Mouse (Mus musculus): Measurements from ENCODE around the gene Rnf7. TPM values are rescaled to one million over a fixed set of nuclear protein-coding genes. Genes with fewer than 3 reads are reported as not detected.
"Not testable (repeated sequence)": the region's sequence is repeated elsewhere in the genome, so short reads cannot be mapped to it uniquely, and the experiment has no call there.

Rnf7 gene
- polyA plus RNA-seq, 1 experiment from 2014 or later: 241 TPM

- Histone ChIP-seq H3K27me3 (ENCODE audit: control insufficient read depth, insufficient read depth, low read length) (no peaks in the 10 kb centered on the region), H3K4me1 (ENCODE audit: control insufficient read depth, insufficient read depth, low read length) (no peaks in the 10 kb centered on the region), H3K9ac (replicated peaks; ENCODE audit: low read depth, low read length) (no peak overlapping the region), H3K4me2 (ENCODE audit: low read depth, low read length) (no peak overlapping the region), H3K9me3 (ENCODE audit: control insufficient read depth, low read length) (no peaks in the 10 kb centered on the region), H3K27ac (ENCODE audit: low read depth, low read length) (no peak overlapping the region), H3K4me3 (ENCODE audit: low read depth, low read length) (no peak overlapping the region), H3K36me3 (ENCODE audit: control insufficient read depth, insufficient read depth, low read length) (no peaks in the 10 kb centered on the region)
- WGBS: 78% methylated on average over 3 of the region's 3 CpGs
- no peak for ATAC-seq (ENCODE audit: low read depth)
Observed at GRCm38 (mm10) chr9:96483028-96483427, 4.6 kb upstream of the Rnf7 start.

GRCm38 (mm10) chr9:96472356-96472755 is 6.1 kb downstream of the Rnf7 start:
- H3K27me3 ChIP-seq (ENCODE audit: control insufficient read depth, insufficient read depth, low read length): no peaks in the 10 kb centered on the region
- 66% methylated on average over 3 of the region's 3 CpGs for WGBS

GRCm38 (mm10) chr9:96471681-96472080 is 6.8 kb downstream of the Rnf7 start:
- WGBS: 71% methylated on average over 4 of the region's 4 CpGs
- H3K4me2 ChIP-seq (ENCODE audit: low read depth, low read length); H3K9ac ChIP-seq (replicated peaks; ENCODE audit: low read depth, low read length); ATAC-seq (ENCODE audit: low read depth); H3K4me3 ChIP-seq (ENCODE audit: low read depth, low read length); H3K27me3 ChIP-seq (ENCODE audit: control insufficient read depth, insufficient read depth, low read length); H3K9me3 ChIP-seq (ENCODE audit: control insufficient read depth, low read length); H3K4me1 ChIP-seq (ENCODE audit: control insufficient read depth, insufficient read depth, low read length); H3K27ac ChIP-seq (ENCODE audit: low read depth, low read length): not testable (repeated sequence)
- H3K36me3 ChIP-seq (ENCODE audit: control insufficient read depth, insufficient read depth, low read length): peaks cover 12% of the 10 kb centered on the region; the same call in 1 of the 2 replicates

More at GRCm38 (mm10) chr9:96472356-96472755, 6.1 kb downstream of the Rnf7 start:
- peaks cover 3% of the 10 kb centered on the region; the same call in 1 of the 2 replicates for H3K4me1 ChIP-seq (ENCODE audit: control insufficient read depth, insufficient read depth, low read length)
- no peaks in the 10 kb centered on the region for H3K9me3 ChIP-seq (ENCODE audit: control insufficient read depth, low read length)
- no peak overlapping the region for H3K4me3 ChIP-seq (ENCODE audit: low read depth, low read length)
- H3K27ac ChIP-seq (ENCODE audit: low read depth, low read length): no peak overlapping the region
- H3K36me3 ChIP-seq (ENCODE audit: control insufficient read depth, insufficient read depth, low read length): peaks cover 8% of the 10 kb centered on the region; the same call in 1 of the 2 replicates
- ATAC-seq (ENCODE audit: low read depth): no peak
- H3K4me2 ChIP-seq (ENCODE audit: low read depth, low read length): no peak overlapping the region
- H3K9ac ChIP-seq (replicated peaks; ENCODE audit: low read depth, low read length): no peak overlapping the region

- Histone ChIP-seq H3K27ac (ENCODE audit: low read depth, low read length) (no peak overlapping the region), H3K36me3 (ENCODE audit: control insufficient read depth, insufficient read depth, low read length) (peaks cover 12% of the 10 kb centered on the region; the same call in 1 of the 2 replicates), H3K4me2 (ENCODE audit: low read depth, low read length) (no peak overlapping the region), H3K9ac (replicated peaks; ENCODE audit: low read depth, low read length) (no peak overlapping the region), H3K4me1 (ENCODE audit: control insufficient read depth, insufficient read depth, low read length) (no peaks in the 10 kb centered on the region), H3K9me3 (ENCODE audit: control insufficient read depth, low read length) (no peaks in the 10 kb centered on the region), H3K4me3 (ENCODE audit: low read depth, low read length) (no peak overlapping the region), H3K27me3 (ENCODE audit: control insufficient read depth, insufficient read depth, low read length) (no peaks in the 10 kb centered on the region)
- ATAC-seq (ENCODE audit: low read depth): no peak
- WGBS: 94% methylated on average over 8 of the region's 8 CpGs
Observed at GRCm38 (mm10) chr9:96470266-96470974, 8.1 kb downstream of the Rnf7 start.

GRCm38 (mm10) chr9:96469556-96470265 is 8.8 kb downstream of the Rnf7 start:
- Histone ChIP-seq H3K4me3 (ENCODE audit: low read depth, low read length) (no peak overlapping the region), H3K27ac (ENCODE audit: low read depth, low read length) (no peak overlapping the region), H3K27me3 (ENCODE audit: control insufficient read depth, insufficient read depth, low read length) (no peaks in the 10 kb centered on the region), H3K9me3 (ENCODE audit: control insufficient read depth, low read length) (no peaks in the 10 kb centered on the region), H3K36me3 (ENCODE audit: control insufficient read depth, insufficient read depth, low read length) (peaks cover 12% of the 10 kb centered on the region; the same call in 1 of the 2 replicates), H3K4me2 (ENCODE audit: low read depth, low read length) (no peak overlapping the region), H3K9ac (replicated peaks; ENCODE audit: low read depth, low read length) (no peak overlapping the region), H3K4me1 (ENCODE audit: control insufficient read depth, insufficient read depth, low read length) (no peaks in the 10 kb centered on the region)
- ATAC-seq (ENCODE audit: low read depth): peak; percentile 21; the same call in 1 of the 2 replicates
- WGBS: 62% methylated on average over 8 of the region's 8 CpGs

- no peak for ATAC-seq (ENCODE audit: low read depth)
- WGBS: 67% methylated on average over 10 of the region's 10 CpGs
- H3K4me2 ChIP-seq (ENCODE audit: low read depth, low read length): no peak overlapping the region
- H3K9ac ChIP-seq (replicated peaks; ENCODE audit: low read depth, low read length): no peak overlapping the region
- no peaks in the 10 kb centered on the region; the same call in 1 of the 2 replicates for H3K9me3 ChIP-seq (ENCODE audit: control insufficient read depth, low read length)
- no peak overlapping the region for H3K27ac ChIP-seq (ENCODE audit: low read depth, low read length)
- peaks cover 7% of the 10 kb centered on the region; the same call in 1 of the 2 replicates for H3K36me3 ChIP-seq (ENCODE audit: control insufficient read depth, insufficient read depth, low read length)
- H3K27me3 ChIP-seq (ENCODE audit: control insufficient read depth, insufficient read depth, low read length): no peaks in the 10 kb centered on the region
- no peaks in the 10 kb centered on the region for H3K4me1 ChIP-seq (ENCODE audit: control insufficient read depth, insufficient read depth, low read length)
- H3K4me3 ChIP-seq (ENCODE audit: low read depth, low read length): no peak overlapping the region
Observed at GRCm38 (mm10) chr9:96463708-96464107, 14.8 kb downstream of the Rnf7 start.

GRCm38 (mm10) chr9:96461607-96462006 is 16.9 kb downstream of the Rnf7 start:
- no peaks in the 10 kb centered on the region; the same call in 1 of the 2 replicates for H3K9me3 ChIP-seq (ENCODE audit: control insufficient read depth, low read length)
- H3K27ac ChIP-seq (ENCODE audit: low read depth, low read length): no peak overlapping the region
- no peaks in the 10 kb centered on the region for H3K36me3 ChIP-seq (ENCODE audit: control insufficient read depth, insufficient read depth, low read length)
- WGBS: 30% methylated on average over 1 of the region's 1 CpGs
- H3K9ac ChIP-seq (replicated peaks; ENCODE audit: low read depth, low read length): no peak overlapping the region
- H3K27me3 ChIP-seq (ENCODE audit: control insufficient read depth, insufficient read depth, low read length): no peaks in the 10 kb centered on the region
- no peak overlapping the region for H3K4me2 ChIP-seq (ENCODE audit: low read depth, low read length)
- no peak overlapping the region for H3K4me3 ChIP-seq (ENCODE audit: low read depth, low read length)
- no peaks in the 10 kb centered on the region for H3K4me1 ChIP-seq (ENCODE audit: control insufficient read depth, insufficient read depth, low read length)
- ATAC-seq (ENCODE audit: low read depth): no peak

GRCm38 (mm10) chr9:96460117-96460865 is 18.2 kb downstream of the Rnf7 start:
- Histone ChIP-seq H3K4me1 (ENCODE audit: control insufficient read depth, insufficient read depth, low read length) (no peaks in the 10 kb centered on the region), H3K9me3 (ENCODE audit: control insufficient read depth, low read length) (no peaks in the 10 kb centered on the region; the same call in 1 of the 2 replicates), H3K4me3 (ENCODE audit: low read depth, low read length) (no peak overlapping the region), H3K27ac (ENCODE audit: low read depth, low read length) (peak overlapping the region; percentile 34; the same call in 1 of the 2 replicates), H3K4me2 (ENCODE audit: low read depth, low read length) (no peak overlapping the region), H3K9ac (replicated peaks; ENCODE audit: low read depth, low read length) (no peak overlapping the region), H3K36me3 (ENCODE audit: control insufficient read depth, insufficient read depth, low read length) (no peaks in the 10 kb centered on the region), H3K27me3 (ENCODE audit: control insufficient read depth, insufficient read depth, low read length) (no peaks in the 10 kb centered on the region)
- WGBS: 74% methylated on average over 10 of the region's 10 CpGs
- no peak for ATAC-seq (ENCODE audit: low read depth)

All from neural tube, embryonic 14.5 days (tissue).